Mouse (Mus musculus) E14TG2a.4 (cell line): ENCODE measurements around the gene Lurap1l.

Experiments
- CTCF ChIP-seq: conservative IDR thresholded peaks from 2 replicates; pipeline ENCODE4 v1.5.1; 2014; ENCODE audit warnings: low read length
- POU5F1 ChIP-seq: IDR thresholded peaks from 2 replicates; pipeline ENCODE4 v1.6.1; 2014; ENCODE audit warnings: low read length, borderline replicate concordance

GRCm38 (mm10) chr4:80925752-80926519 is 15.5 kb downstream of the Lurap1l start:
- TF ChIP-seq POU5F1 = no peak
- TF ChIP-seq CTCF = no peak
